In the genomic region with DNA sequence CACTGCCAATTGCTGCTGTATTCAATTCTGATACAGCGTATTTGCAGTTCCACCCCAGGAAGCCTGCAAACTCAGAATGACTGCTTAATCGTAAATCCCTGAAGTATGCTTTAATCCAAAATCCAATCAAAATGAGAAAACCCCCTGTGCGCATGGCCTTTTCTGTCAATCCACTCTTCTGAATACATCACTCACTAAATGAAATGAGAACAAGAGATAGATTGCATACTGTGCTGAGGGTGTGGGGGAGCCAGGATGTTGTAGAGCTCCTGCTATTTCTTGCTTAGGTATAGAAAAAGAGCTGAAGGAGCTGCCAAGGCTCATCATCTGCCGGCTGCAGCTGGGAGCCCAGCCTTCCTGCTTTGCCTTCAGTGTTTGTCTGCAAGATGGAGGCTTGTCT, we compare ENCODE assay signal across 19 mouse cellular contexts. TPM values are rescaled to one million over a fixed set of nuclear protein-coding genes. Genes with fewer than 3 reads are reported as not detected.
A peak's percentile ranks its signal among the peaks of the same experiment; 100 is the strongest.
DNase-seq lines count a peak whose midpoint lies in the region; ATAC-seq and TF ChIP-seq lines count a peak whose summit lies in the region.
"Had no signal": no experiment of that assay in that cellular context is flagged by ENCODE, and none has a peak within 500 bp of the region (broad histone marks: within the 10 kb centered on the region; RNA-seq: fewer than 3 reads in every experiment).

No protein-coding gene starts in this region.

- TF ChIP-seq POLR2A in brain, embryonic 14.5 days (IDR thresholded peaks at IDR 0.05; ENCODE audit: borderline replicate concordance, extremely low read depth, insufficient read depth, insufficient read length, poor library complexity, severe bottlenecking) = no peak
- no peak for TF ChIP-seq POLR2A in thymus, adult 2 months (IDR thresholded peaks at IDR 0.05; ENCODE audit: control insufficient read depth, extremely low read depth, insufficient read depth, low read length, poor library complexity)

- TF ChIP-seq CTCF in brain, embryonic 14.5 days (IDR thresholded peaks at IDR 0.05; ENCODE audit: borderline replicate concordance, extremely low read depth, insufficient read depth, insufficient read length) = no peak
- TF ChIP-seq CTCF in thymus, adult 2 months (IDR thresholded peaks at IDR 0.05; ENCODE audit: borderline replicate concordance, control insufficient read depth, extremely low read depth, insufficient read depth, low read length, poor library complexity) = no peak

- WGBS in hindbrain, embryonic 13.5 days = 61% methylated on average over 4 of the region's 4 CpGs
- WGBS in hindbrain, embryonic 11.5 days = 83% methylated on average over 4 of the region's 4 CpGs
- WGBS in hindbrain, embryonic 14.5 days = 50% methylated on average over 4 of the region's 4 CpGs
- WGBS in midbrain, embryonic 15.5 days = 25% methylated on average over 4 of the region's 4 CpGs
- WGBS in thymus, adult 2 months = 96% methylated on average over 4 of the region's 4 CpGs
- 87% methylated on average over 4 of the region's 4 CpGs for WGBS in kidney, embryonic 14.5 days

- no peak overlapping the region for H3K4me3 ChIP-seq in hindbrain, embryonic 13.5 days
- no peak overlapping the region for H3K4me3 ChIP-seq in hindbrain, embryonic 11.5 days (ENCODE audit: low read depth, low read length)
- H3K4me3 ChIP-seq in hindbrain, embryonic 14.5 days (replicated peaks; ENCODE audit: low read length) = no peak overlapping the region
- H3K4me3 ChIP-seq in midbrain, embryonic 15.5 days = 0 out of 2 replicates have a peak overlapping the region, but pooled peaks have one; percentile 11
- H3K4me3 ChIP-seq in thymus, adult 2 months (ENCODE audit: control insufficient read depth, insufficient read depth, low read length) = no peak overlapping the region
- H3K4me3 ChIP-seq in kidney, embryonic 14.5 days (ENCODE audit: low read length) = no peak overlapping the region
- H3K4me3 ChIP-seq: lung, embryonic 15.5 days had no signal

- H3K9ac ChIP-seq in hindbrain, embryonic 13.5 days = no peak overlapping the region
- H3K9ac ChIP-seq in hindbrain, embryonic 11.5 days (ENCODE audit: low read depth, low read length) = no peak overlapping the region
- peak overlapping the region; percentile 13; the same call in 1 of the 2 replicates for H3K9ac ChIP-seq in hindbrain, embryonic 14.5 days
- 0 out of 2 replicates have a peak overlapping the region, but pooled peaks have one; percentile 8 for H3K9ac ChIP-seq in midbrain, embryonic 15.5 days
- no peak overlapping the region for H3K9ac ChIP-seq in kidney, embryonic 14.5 days (ENCODE audit: low read depth, low read length)
- H3K9ac ChIP-seq: lung, embryonic 15.5 days had no signal

- H3K4me1 ChIP-seq in hindbrain, embryonic 13.5 days (replicated peaks) = peaks cover 23% of the 10 kb centered on the region
- no peaks in the 10 kb centered on the region for H3K4me1 ChIP-seq in hindbrain, embryonic 11.5 days (replicated peaks; ENCODE audit: control insufficient read depth, insufficient read depth, low read length)
- peaks cover 3% of the 10 kb centered on the region for H3K4me1 ChIP-seq in hindbrain, embryonic 14.5 days (replicated peaks; ENCODE audit: control insufficient read depth, insufficient read depth, low read length)
- peaks cover 15% of the 10 kb centered on the region for H3K4me1 ChIP-seq in midbrain, embryonic 15.5 days
- no peaks in the 10 kb centered on the region for H3K4me1 ChIP-seq in thymus, adult 2 months (replicated peaks; ENCODE audit: control insufficient read depth, insufficient read depth, low read length)
- 0 out of 2 replicates have a peak, but pooled peaks cover 3% of the 10 kb centered on the region for H3K4me1 ChIP-seq in kidney, embryonic 14.5 days (ENCODE audit: control insufficient read depth, insufficient read depth, low read length)
- H3K4me1 ChIP-seq: lung, embryonic 15.5 days had no signal

- peak; percentile 59; the same call in 1 of the 2 replicates for ATAC-seq in hindbrain, embryonic 13.5 days (ENCODE audit: low FRiP score)
- ATAC-seq in hindbrain, embryonic 11.5 days (ENCODE audit: low FRiP score) = no peak
- peak; percentile 83 for ATAC-seq in hindbrain, embryonic 14.5 days (ENCODE audit: low FRiP score)
- ATAC-seq in midbrain, embryonic 15.5 days (replicated peaks) = peak; percentile 82
- ATAC-seq in kidney, embryonic 14.5 days (ENCODE audit: low FRiP score, low TSS enrichment) = no peak

- no peaks in the 10 kb centered on the region for H3K27me3 ChIP-seq in hindbrain, embryonic 13.5 days
- no peaks in the 10 kb centered on the region for H3K27me3 ChIP-seq in hindbrain, embryonic 11.5 days (ENCODE audit: control insufficient read depth, insufficient read depth, low read length)
- no peaks in the 10 kb centered on the region for H3K27me3 ChIP-seq in hindbrain, embryonic 14.5 days (ENCODE audit: control insufficient read depth, insufficient read depth, low read length)
- H3K27me3 ChIP-seq in midbrain, embryonic 15.5 days (replicated peaks) = no peaks in the 10 kb centered on the region
- H3K27me3 ChIP-seq in thymus, adult 2 months (ENCODE audit: control insufficient read depth, insufficient read depth, low read length) = no peaks in the 10 kb centered on the region
- H3K27me3 ChIP-seq in kidney, embryonic 14.5 days (ENCODE audit: control insufficient read depth, insufficient read depth, low read length) = no peaks in the 10 kb centered on the region
- H3K27me3 ChIP-seq: lung, embryonic 15.5 days had no signal

- DNase-seq in hindbrain, embryonic 11.5 days (ENCODE audit: low spot score) = no peak
- peak; percentile 78 for DNase-seq in brain, embryonic 14.5 days (ENCODE audit: low read depth)
- peak; percentile 59 for DNase-seq in hindbrain, embryonic 14.5 days (ENCODE audit: low spot score)
- no peak for DNase-seq in thymus, adult 2 months
- no peak for DNase-seq in layer of hippocampus, adult 8-10 months (ENCODE audit: low spot score in 2 of 2)
- DNase-seq: cerebellum, adult 11 months; cerebellum, postnatal 36 days; heart, postnatal 36 days; kidney, adult 11 months; right cerebral cortex, postnatal 4 days had no signal

- H3K36me3 ChIP-seq in hindbrain, embryonic 13.5 days = no peaks in the 10 kb centered on the region
- H3K36me3 ChIP-seq in hindbrain, embryonic 11.5 days (ENCODE audit: control insufficient read depth, insufficient read depth, low read length) = no peaks in the 10 kb centered on the region
- no peaks in the 10 kb centered on the region for H3K36me3 ChIP-seq in hindbrain, embryonic 14.5 days (replicated peaks; ENCODE audit: control insufficient read depth, insufficient read depth)
- H3K36me3 ChIP-seq in midbrain, embryonic 15.5 days (replicated peaks) = no peaks in the 10 kb centered on the region
- no peaks in the 10 kb centered on the region for H3K36me3 ChIP-seq in thymus, adult 2 months (ENCODE audit: control insufficient read depth, insufficient read depth, low read length)
- no peaks in the 10 kb centered on the region for H3K36me3 ChIP-seq in kidney, embryonic 14.5 days (ENCODE audit: control insufficient read depth, insufficient read depth, low read length)
- H3K36me3 ChIP-seq: lung, embryonic 15.5 days had no signal

- H3K4me2 ChIP-seq in hindbrain, embryonic 13.5 days = no peak overlapping the region
- no peak overlapping the region for H3K4me2 ChIP-seq in hindbrain, embryonic 11.5 days (replicated peaks; ENCODE audit: low read depth, low read length)
- no peak overlapping the region for H3K4me2 ChIP-seq in hindbrain, embryonic 14.5 days (replicated peaks)
- peak overlapping the region; percentile 38 for H3K4me2 ChIP-seq in midbrain, embryonic 15.5 days
- no peak overlapping the region for H3K4me2 ChIP-seq in kidney, embryonic 14.5 days (replicated peaks; ENCODE audit: low read depth, low read length)
- H3K4me2 ChIP-seq: heart, embryonic 11.5 days; liver, embryonic 11.5 days; lung, embryonic 15.5 days had no signal

- no peaks in the 10 kb centered on the region for H3K9me3 ChIP-seq in hindbrain, embryonic 13.5 days
- no peaks in the 10 kb centered on the region for H3K9me3 ChIP-seq in hindbrain, embryonic 11.5 days (ENCODE audit: control insufficient read depth, low read length)
- H3K9me3 ChIP-seq in hindbrain, embryonic 14.5 days (ENCODE audit: control insufficient read depth, low read length) = no peaks in the 10 kb centered on the region
- no peaks in the 10 kb centered on the region for H3K9me3 ChIP-seq in midbrain, embryonic 15.5 days
- H3K9me3 ChIP-seq in kidney, embryonic 14.5 days (ENCODE audit: control insufficient read depth, low read length) = no peaks in the 10 kb centered on the region
- H3K9me3 ChIP-seq: lung, embryonic 15.5 days had no signal

- peak overlapping the region; percentile 66 for H3K27ac ChIP-seq in hindbrain, embryonic 13.5 days
- no peak overlapping the region for H3K27ac ChIP-seq in hindbrain, embryonic 11.5 days (ENCODE audit: low read depth, low read length)
- H3K27ac ChIP-seq in hindbrain, embryonic 14.5 days = peak overlapping the region; percentile 72
- H3K27ac ChIP-seq in midbrain, embryonic 15.5 days = peak overlapping the region; percentile 72
- no peak overlapping the region for H3K27ac ChIP-seq in thymus, adult 2 months (ENCODE audit: control insufficient read depth, insufficient read depth, low read length)
- no peak overlapping the region for H3K27ac ChIP-seq in kidney, embryonic 14.5 days (ENCODE audit: low read depth, low read length)
- H3K27ac ChIP-seq: lung, embryonic 15.5 days had no signal

RNA-seq across cellular contexts. Expression of a gene that starts 46.5 kb away (rescaled TPM):
- polyA plus RNA-seq in hindbrain, embryonic 13.5 days (2015; fragmentation: Nextera tagmentation; extraction: Ambion mirVana) = 0.09 and 0.10 TPM in 2 replicates
- polyA plus RNA-seq in hindbrain, embryonic 11.5 days (2014; fragmentation: Nextera tagmentation; extraction: Ambion mirVana) = 0.06 TPM in 1 of 2 replicates, not detected in the other
- 0.57 and 0.71 TPM in 2 replicates for polyA plus RNA-seq in brain, embryonic 14.5 days (2012; rRNA removed)
- polyA plus RNA-seq in hindbrain, embryonic 14.5 days (2014; fragmentation: Nextera tagmentation; extraction: Ambion mirVana) = 0.50 and 0.56 TPM in 2 replicates
- polyA plus RNA-seq in midbrain, embryonic 15.5 days (2015; fragmentation: Nextera tagmentation; extraction: Ambion mirVana) = 0.18 and 0.46 TPM in 2 replicates
- polyA plus RNA-seq in thymus, adult 2 months (2012; rRNA removed) = 0.11 TPM in 1 of 2 replicates, not detected in the other
- polyA plus RNA-seq in kidney, embryonic 14.5 days (2014; fragmentation: Nextera tagmentation; extraction: Ambion mirVana) = not detected in 2 replicates
- under 1 TPM; 0.39 to 0.59 (median 0.48) TPM for total RNA-seq in layer of hippocampus, adult 8-10 months (2022)
- total RNA-seq: gastrocnemius, adult 8-10 months; heart, postnatal 36 days had no signal
- polyA plus RNA-seq: C2C12; embryonic facial prominence, embryonic 11.5 days; heart, embryonic 11.5 days; liver, embryonic 11.5 days; lung, embryonic 15.5 days had no signal

Comparison
In these comparisons a context has a peak if more than half of its experiments do, and no peak if none do; other contexts are left out.
1. ATAC-seq: peak in hindbrain, embryonic 13.5 days (single experiment), hindbrain, embryonic 14.5 days (single experiment) and midbrain, embryonic 15.5 days (single experiment); none in hindbrain, embryonic 11.5 days (single experiment) and kidney, embryonic 14.5 days (single experiment).
2. H3K27ac ChIP-seq: peak in hindbrain, embryonic 13.5 days (single experiment), hindbrain, embryonic 14.5 days (single experiment) and midbrain, embryonic 15.5 days (single experiment); none in hindbrain, embryonic 11.5 days (single experiment), thymus, adult 2 months (single experiment) and kidney, embryonic 14.5 days (single experiment).
3. H3K9ac ChIP-seq: peak in hindbrain, embryonic 14.5 days (single experiment) and midbrain, embryonic 15.5 days (single experiment); none in hindbrain, embryonic 13.5 days (single experiment), hindbrain, embryonic 11.5 days (single experiment) and kidney, embryonic 14.5 days (single experiment).
4. DNase-seq: peak in brain, embryonic 14.5 days (single experiment) and hindbrain, embryonic 14.5 days (single experiment); none in hindbrain, embryonic 11.5 days (single experiment), thymus, adult 2 months (single experiment) and layer of hippocampus, adult 8-10 months (0 of 2).